Comparison of ENCODE assay signal across 11 mouse cellular contexts in the genomic region with DNA sequence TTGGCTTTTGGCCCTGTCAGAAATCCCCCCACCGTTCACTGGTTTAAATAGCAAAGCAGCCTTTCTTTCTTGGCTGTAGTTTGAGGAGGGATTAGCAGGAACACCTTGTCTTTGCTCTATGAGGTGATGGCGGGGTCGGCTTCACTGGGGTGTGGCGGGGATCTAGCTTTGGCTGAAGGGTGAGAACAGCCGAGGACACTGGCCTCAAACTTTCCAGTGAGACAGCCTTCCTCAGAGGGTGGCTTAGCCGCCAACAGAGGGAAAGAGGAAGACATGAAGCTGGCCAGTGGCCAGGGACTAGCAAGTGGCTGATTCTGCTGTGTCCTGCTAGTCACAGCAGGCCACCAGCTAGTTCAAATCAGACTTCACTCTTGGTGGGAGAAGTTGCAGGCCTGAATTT. TPM values are rescaled to one million over a fixed set of nuclear protein-coding genes. Genes with fewer than 3 reads are reported as not detected.
DNase-seq lines count a peak whose midpoint lies in the region; TF ChIP-seq lines count a peak whose summit lies in the region.
"Had no signal": no experiment of that assay in that cellular context is flagged by ENCODE, and none has a peak within 500 bp of the region (broad histone marks: within the 10 kb centered on the region; RNA-seq: fewer than 3 reads in every experiment).

No protein-coding gene starts in this region.

- H3K36me3 ChIP-seq in kidney, adult 2 months (ENCODE audit: control insufficient read depth, insufficient read depth, low read length): no peaks in the 10 kb centered on the region
- H3K36me3 ChIP-seq: neural tube, embryonic 12.5 days had no signal

- peak; percentile 24 for DNase-seq in kidney, adult 2 months
- no peak for DNase-seq in kidney, adult 8-10 months
- DNase-seq in 416B (ENCODE audit: low read depth) (peak; percentile 57), MN1 (ENCODE audit: low spot score) (no peak)
- DNase-seq in brain, adult 2 months (ENCODE audit: low read depth, low spot score): peak; percentile 41
- DNase-seq in heart, postnatal 4 days: peak; percentile 40
- DNase-seq in spleen, postnatal 36 days (ENCODE audit: low spot score in 2 of 2): no peak
- no peak for DNase-seq in lung, postnatal 36 days
- DNase-seq: thymus, adult 18-20 months had no signal

- H3K4me1 ChIP-seq in kidney, adult 2 months (ENCODE audit: control insufficient read depth, insufficient read depth, low read length): no peaks in the 10 kb centered on the region
- H3K4me1 ChIP-seq: neural tube, embryonic 12.5 days had no signal

- TF ChIP-seq POLR2A in kidney, adult 2 months (IDR thresholded peaks at IDR 0.05; ENCODE audit: low read depth, low read length): no peak

- H3K4me3 ChIP-seq in kidney, adult 2 months (ENCODE audit: insufficient read depth, low read depth, low read length): no peak overlapping the region
- H3K4me3 ChIP-seq: neural tube, embryonic 12.5 days had no signal

- TF ChIP-seq CTCF in kidney, adult 2 months (conservative IDR thresholded peaks at IDR 0.05; ENCODE audit: insufficient read depth, insufficient read length, low read depth, low read length): no peak

- H3K27me3 ChIP-seq in kidney, adult 2 months (replicated peaks; ENCODE audit: control insufficient read depth, insufficient read depth, low read length): no peaks in the 10 kb centered on the region
- H3K27me3 ChIP-seq: neural tube, embryonic 12.5 days had no signal

- WGBS in kidney, adult 2 months: 49% methylated on average over 6 of the region's 6 CpGs

- no peak overlapping the region for H3K27ac ChIP-seq in kidney, adult 2 months (ENCODE audit: insufficient read depth, low read depth, low read length)
- H3K27ac ChIP-seq: kidney, postnatal 0 days; neural tube, embryonic 12.5 days had no signal

RNA-seq across cellular contexts. Expression of a gene that starts 33.2 kb away (rescaled TPM):
- 0.07 TPM in 1 of 2 replicates, not detected in the other for polyA plus RNA-seq in kidney, adult 2 months (2012; rRNA removed)
- under 1 TPM in 1 of 2 experiments, not detected in 1; 0.20 TPM for total RNA-seq in heart, postnatal 4 days (2021)
- polyA plus RNA-seq: neural tube, embryonic 12.5 days had no signal

RNA-seq across cellular contexts. Expression of a gene that starts 34.1 kb away (rescaled TPM):
- polyA plus RNA-seq in kidney, adult 2 months (2012; rRNA removed): 5.8 and 6.0 TPM in 2 replicates
- total RNA-seq in heart, postnatal 4 days (2021): 1 to 10 TPM; 2.8 to 3.0 TPM

RNA-seq across cellular contexts. Expression of a gene that starts 49.6 kb away (rescaled TPM):
- polyA plus RNA-seq in kidney, adult 2 months (2012; rRNA removed): 457 and 485 TPM in 2 replicates
- total RNA-seq in heart, postnatal 4 days (2021): 10 to 100 TPM; 95.8 to 96.1 TPM

RNA-seq across cellular contexts. Expression of a gene that starts 49.6 kb away (rescaled TPM):
- 13.9 and 15.8 TPM in 2 replicates for polyA plus RNA-seq in kidney, adult 2 months (2012; rRNA removed)
- total RNA-seq in heart, postnatal 4 days (2021): 1 to 10 TPM; 2.4 to 2.6 TPM

RNA-seq across cellular contexts. Expression of a gene that starts 51.5 kb away (rescaled TPM):
- 73.6 and 78.9 TPM in 2 replicates for polyA plus RNA-seq in kidney, adult 2 months (2012; rRNA removed)
- 10 to 100 TPM; 72.3 to 79.4 TPM for total RNA-seq in heart, postnatal 4 days (2021)

Comparison
In these comparisons a context has a peak if more than half of its experiments do, and no peak if none do; other contexts are left out.
1. DNase-seq: peak in kidney, adult 2 months (single experiment), 416B (single experiment), brain, adult 2 months (single experiment) and heart, postnatal 4 days (single experiment); none in kidney, adult 8-10 months (0 of 2), spleen, postnatal 36 days (0 of 2), MN1 (single experiment) and lung, postnatal 36 days (single experiment).